9 mouse cellular contexts compared by ENCODE assay signal in the genomic region with DNA sequence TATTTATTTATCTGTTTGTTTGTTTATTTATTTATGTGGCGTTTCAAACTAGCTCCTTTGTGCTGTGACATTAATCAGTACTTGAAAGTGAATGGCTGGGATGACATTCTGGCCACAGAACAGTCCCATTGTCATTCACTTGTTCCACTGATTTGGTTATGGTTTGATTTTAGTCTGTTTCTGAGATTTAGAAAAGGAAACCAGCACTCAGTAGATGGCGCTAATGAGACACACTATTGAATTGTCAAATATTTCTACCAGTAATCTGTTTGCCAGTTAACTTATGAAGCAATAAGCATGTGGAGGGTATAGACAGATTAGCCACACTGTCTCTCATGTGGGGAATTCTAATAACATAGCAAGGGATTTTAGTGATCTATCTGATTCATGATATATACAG. TPM values are rescaled to one million over a fixed set of nuclear protein-coding genes. Genes with fewer than 3 reads are reported as not detected.
DNase-seq lines count a peak whose midpoint lies in the region; ATAC-seq and TF ChIP-seq lines count a peak whose summit lies in the region.
"Had no signal": no experiment of that assay in that cellular context is flagged by ENCODE, and none has a peak within 500 bp of the region (broad histone marks: within the 10 kb centered on the region; RNA-seq: fewer than 3 reads in every experiment).

No protein-coding gene starts in this region.

- no peak for TF ChIP-seq EP300 in liver, embryonic 14.5 days (IDR thresholded peaks at IDR 0.05; ENCODE audit: low read depth)

- no peak overlapping the region for H3K4me2 ChIP-seq in liver, embryonic 14.5 days (ENCODE audit: low read depth)
- H3K4me2 ChIP-seq in midbrain, embryonic 13.5 days (replicated peaks), result no peak overlapping the region

- no peaks in the 10 kb centered on the region for H3K9me3 ChIP-seq in liver, embryonic 14.5 days (ENCODE audit: control insufficient read depth, low read length)
- no peaks in the 10 kb centered on the region for H3K9me3 ChIP-seq in midbrain, embryonic 13.5 days

- WGBS in cerebellum, adult 2 months, result 7% methylated on average over 2 of the region's 2 CpGs
- WGBS in liver, embryonic 14.5 days (ENCODE audit: insufficient replicate concordance), result 6% methylated on average over 2 of the region's 2 CpGs
- 8% methylated on average over 2 of the region's 2 CpGs for WGBS in midbrain, embryonic 13.5 days

- ATAC-seq in liver, embryonic 14.5 days (ENCODE audit: insufficient read depth), result no peak
- ATAC-seq in midbrain, embryonic 13.5 days, result peak; percentile 62; the same call in 1 of the 2 replicates

- DNase-seq in cerebellum, adult 2 months, result peak in 1 of 2 experiments; percentile 15
- no peak for DNase-seq in cerebellum, adult 9-11 months
- no peak for DNase-seq in liver, embryonic 14.5 days (ENCODE audit: low read depth in 3 of 3, low spot score in 3 of 3)
- no peak for DNase-seq in liver
- DNase-seq in brain, embryonic 18.5 days (ENCODE audit: low read depth, low spot score), result peak; percentile 62
- peak; percentile 43 for DNase-seq in induced T-regulatory cell, adult 2 months (ENCODE audit: low read depth)
- DNase-seq in spleen, postnatal 10 days (ENCODE audit: low spot score in 2 of 2), result no peak

- no peak overlapping the region for H3K27ac ChIP-seq in cerebellum, adult 2 months (ENCODE audit: insufficient read depth, low read length)
- H3K27ac ChIP-seq in liver, embryonic 14.5 days, result no peak overlapping the region
- H3K27ac ChIP-seq in midbrain, embryonic 13.5 days, result no peak overlapping the region

- H3K9ac ChIP-seq in liver, embryonic 14.5 days (replicated peaks), result no peak overlapping the region
- H3K9ac ChIP-seq in midbrain, embryonic 13.5 days (replicated peaks), result no peak overlapping the region

- no peaks in the 10 kb centered on the region for H3K4me1 ChIP-seq in cerebellum, adult 2 months (ENCODE audit: control insufficient read depth, insufficient read depth, low read length)
- no peaks in the 10 kb centered on the region for H3K4me1 ChIP-seq in liver, embryonic 14.5 days (replicated peaks; ENCODE audit: control insufficient read depth in 2 of 2, insufficient read depth in 2 of 2, low read length in 1 of 2)
- H3K4me1 ChIP-seq in midbrain, embryonic 13.5 days (replicated peaks), result no peaks in the 10 kb centered on the region

- no peaks in the 10 kb centered on the region for H3K36me3 ChIP-seq in liver, embryonic 14.5 days (replicated peaks; ENCODE audit: control insufficient read depth, insufficient read depth, low read depth)
- H3K36me3 ChIP-seq in midbrain, embryonic 13.5 days, result no peaks in the 10 kb centered on the region

- peak; percentile 17; the same call in 1 of the 2 replicates for TF ChIP-seq CTCF in cerebellum, adult 2 months (IDR thresholded peaks at IDR 0.05; ENCODE audit: borderline replicate concordance, insufficient read depth, low read depth, low read length)
- peak; percentile 25; the same call in 1 of the 2 replicates for TF ChIP-seq CTCF in liver, embryonic 14.5 days (IDR thresholded peaks at IDR 0.05; ENCODE audit: low read depth)

- TF ChIP-seq POLR2A in cerebellum, adult 2 months (IDR thresholded peaks at IDR 0.05; ENCODE audit: borderline replicate concordance, insufficient read depth, low read length), result no peak

- H3K27me3 ChIP-seq in cerebellum, adult 2 months (ENCODE audit: control insufficient read depth, insufficient read depth, low read length), result no peaks in the 10 kb centered on the region
- H3K27me3 ChIP-seq in liver, embryonic 14.5 days (ENCODE audit: control insufficient read depth, insufficient read depth, low read length), result no peaks in the 10 kb centered on the region
- no peaks in the 10 kb centered on the region for H3K27me3 ChIP-seq in midbrain, embryonic 13.5 days

- no peak overlapping the region for H3K4me3 ChIP-seq in cerebellum, adult 2 months (replicated peaks; ENCODE audit: insufficient read depth, low read depth, low read length)
- no peak overlapping the region for H3K4me3 ChIP-seq in liver, embryonic 14.5 days (ENCODE audit: insufficient read depth in 1 of 2, low read depth in 2 of 2, low read length in 2 of 2)
- H3K4me3 ChIP-seq in midbrain, embryonic 13.5 days (replicated peaks), result no peak overlapping the region

RNA-seq across cellular contexts. Expression of a gene that starts 16.3 kb away (rescaled TPM):
- not detected in 2 replicates for polyA plus RNA-seq in cerebellum, adult 2 months (2012; rRNA removed)
- not detected in 2 replicates for polyA plus RNA-seq in liver, embryonic 14.5 days (2012; rRNA removed)
- not detected in 2 replicates for polyA plus RNA-seq in liver, embryonic 14.5 days (2014; fragmentation: Nextera tagmentation; extraction: Ambion mirVana)
- not detected in 2 replicates for polyA plus RNA-seq in midbrain, embryonic 13.5 days (2015; fragmentation: Nextera tagmentation; extraction: Ambion mirVana)
- polyA plus RNA-seq: gonadal fat pad, adult 2 months had no signal

RNA-seq across cellular contexts. Expression of a gene that starts 28.9 kb away (rescaled TPM):
- polyA plus RNA-seq in cerebellum, adult 2 months (2012; rRNA removed), result 1.4 and 1.7 TPM in 2 replicates
- polyA plus RNA-seq in liver, embryonic 14.5 days (2012; rRNA removed), result 0.08 and 0.10 TPM in 2 replicates
- polyA plus RNA-seq in liver, embryonic 14.5 days (2014; fragmentation: Nextera tagmentation; extraction: Ambion mirVana), result 0.19 TPM in 1 of 2 replicates, not detected in the other
- 0.67 and 0.98 TPM in 2 replicates for polyA plus RNA-seq in midbrain, embryonic 13.5 days (2015; fragmentation: Nextera tagmentation; extraction: Ambion mirVana)
- polyA plus RNA-seq: gonadal fat pad, adult 2 months had no signal

RNA-seq across cellular contexts. Expression of a gene that starts 28.9 kb away (rescaled TPM):
- 88.1 and 101 TPM in 2 replicates for polyA plus RNA-seq in cerebellum, adult 2 months (2012; rRNA removed)
- polyA plus RNA-seq in liver, embryonic 14.5 days (2012; rRNA removed), result 19.9 and 22.8 TPM in 2 replicates
- polyA plus RNA-seq in liver, embryonic 14.5 days (2014; fragmentation: Nextera tagmentation; extraction: Ambion mirVana), result 41.4 and 45.0 TPM in 2 replicates
- polyA plus RNA-seq in midbrain, embryonic 13.5 days (2015; fragmentation: Nextera tagmentation; extraction: Ambion mirVana), result 204 and 228 TPM in 2 replicates

Comparison
In these comparisons a context has a peak if more than half of its experiments do, and no peak if none do; other contexts are left out.
1. DNase-seq: peak in brain, embryonic 18.5 days (single experiment) and induced T-regulatory cell, adult 2 months (single experiment); none in cerebellum, adult 9-11 months (single experiment), liver, embryonic 14.5 days (0 of 3), liver (single experiment) and spleen, postnatal 10 days (0 of 2).